12 mouse cellular contexts compared by ENCODE assay signal in genomic region chr1:132040201-132040621, GRCm38 (mm10). TPM values are rescaled to one million over a fixed set of nuclear protein-coding genes. Genes with fewer than 3 reads are reported as not detected.
A peak's percentile ranks its signal among the peaks of the same experiment; 100 is the strongest.
DNase-seq lines count a peak whose midpoint lies in the region; ATAC-seq lines count a peak whose summit lies in the region.
"Had no signal": no experiment of that assay in that cellular context is flagged by ENCODE, and none has a peak within 500 bp of the region (broad histone marks: within the 10 kb centered on the region; RNA-seq: fewer than 3 reads in every experiment).

No protein-coding gene starts in this region.

- 0 out of 2 replicates have a peak, but pooled peaks cover 3% of the 10 kb centered on the region for H3K36me3 ChIP-seq in heart, embryonic 14.5 days (ENCODE audit: control insufficient read depth, insufficient read depth, low read length)

- H3K4me2 ChIP-seq in heart, embryonic 14.5 days (ENCODE audit: low read length), result no peak overlapping the region

- ATAC-seq in heart, embryonic 14.5 days (ENCODE audit: insufficient number of reproducible peaks, insufficient read depth, low FRiP score, low read depth), result no peak
- ATAC-seq: Patski had no signal

- no peak overlapping the region for H3K9ac ChIP-seq in heart, embryonic 14.5 days (ENCODE audit: low read length)

- 54% methylated on average over 9 of the region's 9 CpGs for WGBS in heart, embryonic 14.5 days

- H3K9me3 ChIP-seq in heart, embryonic 14.5 days (ENCODE audit: control insufficient read depth, low read length), result no peaks in the 10 kb centered on the region
- H3K9me3 ChIP-seq: megakaryocyte, embryonic 14.5 days had no signal

- H3K27ac ChIP-seq in heart, embryonic 14.5 days (replicated peaks in 1 of 2; ENCODE audit: control insufficient read depth in 1 of 2, insufficient read depth in 1 of 2, low read depth in 2 of 2, low read length in 2 of 2), result peak overlapping the region; percentile 72 to 77

- H3K27me3 ChIP-seq in heart, embryonic 14.5 days (ENCODE audit: control insufficient read depth, insufficient read depth, low read length), result no peaks in the 10 kb centered on the region
- H3K27me3 ChIP-seq: Patski had no signal

- DNase-seq in right cerebral cortex, postnatal 4 days, result peak; percentile 27
- no peak for DNase-seq in right cerebral cortex, postnatal 10 days (ENCODE audit: low spot score in 2 of 2)
- DNase-seq in kidney, postnatal 14 days, result peak; percentile 66
- peak; percentile 38 for DNase-seq in skeletal muscle tissue, adult 2 months (ENCODE audit: low read depth, low spot score)
- DNase-seq in layer of hippocampus, postnatal 25 days (ENCODE audit: extremely low spot score in 1 of 2, low spot score in 1 of 2), result no peak
- DNase-seq in cerebellum, adult 18-20 months, result no peak
- no peak for DNase-seq in spleen, postnatal 36 days (ENCODE audit: low spot score in 2 of 2)
- DNase-seq: cerebellum, postnatal 36 days; right cerebral cortex, postnatal 14 days had no signal

- no peak overlapping the region for H3K4me3 ChIP-seq in heart, embryonic 14.5 days (ENCODE audit: control insufficient read depth in 1 of 2, insufficient read depth in 1 of 2, low read depth in 1 of 2, low read length in 2 of 2)
- H3K4me3 ChIP-seq: megakaryocyte, embryonic 14.5 days had no signal

- peaks cover 0 to 5% of the 10 kb centered on the region in 2 experiments; a peak in 2 of 4 replicates for H3K4me1 ChIP-seq in heart, embryonic 14.5 days (ENCODE audit: control insufficient read depth in 2 of 2, insufficient read depth in 2 of 2, low read length in 2 of 2)

RNA-seq across cellular contexts. Expression of gene Mfsd4a, which starts 27.7 kb away (rescaled TPM):
- 12.6 and 13.3 TPM in 2 replicates for polyA plus RNA-seq in heart, embryonic 14.5 days (2014; fragmentation: Nextera tagmentation; extraction: Ambion mirVana)
- 10 to 100 TPM; 61.3 to 72.8 TPM for total RNA-seq in layer of hippocampus, postnatal 25 days (2021)

RNA-seq across cellular contexts. Expression of gene Elk4, which starts 32.8 kb away (rescaled TPM):
- 24.7 and 26.1 TPM in 2 replicates for polyA plus RNA-seq in heart, embryonic 14.5 days (2014; fragmentation: Nextera tagmentation; extraction: Ambion mirVana)
- 10 to 100 TPM; 51.8 to 60.4 TPM for total RNA-seq in layer of hippocampus, postnatal 25 days (2021)

Comparison
In these comparisons a context has a peak if more than half of its experiments do, and no peak if none do; other contexts are left out.
1. DNase-seq: peak in right cerebral cortex, postnatal 4 days (single experiment), kidney, postnatal 14 days (single experiment) and skeletal muscle tissue, adult 2 months (single experiment); none in right cerebral cortex, postnatal 10 days (0 of 2), layer of hippocampus, postnatal 25 days (0 of 2), cerebellum, adult 18-20 months (0 of 2) and spleen, postnatal 36 days (0 of 2).